Mouse (Mus musculus) splenic B cell, adult 2 months (primary cell): ENCODE data around the gene Ajuba.

Experiments used
- DNase-seq: peaks from one replicate; pipeline ENCODE4 v3.0.0-alpha.2; 2011; ENCODE audit warnings: low read depth, low spot score
- H3K27me3 ChIP-seq: 2 replicates; pipeline ENCODE4 v1.6.1; 2012; ENCODE audit warnings: mild to moderate bottlenecking, low read length, moderate library complexity, mixed read lengths; ENCODE audit not compliant: control insufficient read depth, poor library complexity, insufficient read depth, severe bottlenecking
- H3K36me3 ChIP-seq: 2 replicates; pipeline ENCODE4 v1.6.1; 2012; ENCODE audit warnings: mild to moderate bottlenecking, low read length, moderate library complexity, mixed read lengths; ENCODE audit not compliant: control insufficient read depth, poor library complexity, insufficient read depth, severe bottlenecking

Ajuba gene

GRCm38 (mm10) chr14:54575031-54575430 is 2.3 kb downstream of the Ajuba start:
- no peaks in the 10 kb centered on the region for H3K36me3 ChIP-seq
- peaks cover 2% of the 10 kb centered on the region; the same call in 1 of the 2 replicates for H3K27me3 ChIP-seq
- DNase-seq: no peak

GRCm38 (mm10) chr14:54574253-54574652 is 3.1 kb downstream of the Ajuba start:
- peaks cover 2% of the 10 kb centered on the region; the same call in 1 of the 2 replicates for H3K27me3 ChIP-seq
- no peak for DNase-seq
- no peaks in the 10 kb centered on the region for H3K36me3 ChIP-seq

DNA sequence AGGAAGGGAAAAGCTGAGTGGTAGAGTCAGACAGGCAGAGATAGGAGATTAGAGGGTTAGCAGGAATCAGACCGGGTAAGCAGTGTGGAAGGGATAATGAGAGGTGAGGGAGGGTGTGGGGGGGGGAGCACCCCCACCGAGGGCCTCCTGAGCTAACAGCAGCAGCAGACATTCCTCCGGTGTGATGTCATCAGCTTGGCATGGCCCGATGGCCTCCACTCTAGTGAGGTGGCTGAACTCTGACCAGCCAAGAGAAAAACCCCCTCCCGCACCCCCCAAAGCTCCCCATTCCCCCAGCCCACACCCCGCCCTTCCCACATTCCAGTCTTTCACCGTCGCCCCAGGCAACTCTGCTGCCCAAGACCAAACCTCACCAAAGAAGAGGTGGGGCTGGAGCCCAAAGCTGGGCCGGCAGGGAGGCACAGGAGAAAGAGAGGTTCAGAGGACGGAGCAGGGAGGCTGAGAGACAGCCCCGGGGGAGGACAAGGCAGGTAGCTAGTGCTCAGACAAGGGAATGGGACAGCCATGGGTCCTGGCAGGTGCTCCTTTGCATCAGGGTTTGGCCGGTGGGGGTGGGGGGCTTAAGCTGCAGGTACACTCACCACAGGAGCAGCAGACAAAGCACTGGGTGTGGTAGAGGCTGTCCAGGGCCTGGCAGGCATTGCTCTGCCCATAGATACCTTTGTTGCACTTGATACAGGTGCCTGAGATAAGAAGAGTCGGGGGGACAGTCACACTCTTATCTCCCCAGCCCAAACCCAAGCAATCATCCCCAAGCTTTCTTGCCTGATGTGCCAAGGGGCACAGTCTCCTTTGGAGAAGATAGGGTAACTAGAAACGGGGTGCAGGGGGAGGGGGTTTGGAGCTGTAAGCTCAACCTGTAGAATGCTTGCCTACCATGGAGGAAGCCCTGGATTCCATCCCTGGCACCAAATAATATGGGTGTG is 4.3 kb downstream of the Ajuba start:
- no peak for DNase-seq
- Histone ChIP-seq H3K27me3 (peaks cover 2% of the 10 kb centered on the region; the same call in 1 of the 2 replicates), H3K36me3 (no peaks in the 10 kb centered on the region)

- no peak for DNase-seq
- Histone ChIP-seq H3K36me3 (no peaks in the 10 kb centered on the region), H3K27me3 (peaks cover 2% of the 10 kb centered on the region; the same call in 1 of the 2 replicates)
These were observed 5.2 kb downstream of the Ajuba start for GRCm38 (mm10) chr14:54572122-54572521.

- Histone ChIP-seq H3K27me3 (no peaks in the 10 kb centered on the region), H3K36me3 (no peaks in the 10 kb centered on the region)
- no peak for DNase-seq
These were observed 7.6 kb downstream of the Ajuba start for GRCm38 (mm10) chr14:54569451-54570392.

DNA sequence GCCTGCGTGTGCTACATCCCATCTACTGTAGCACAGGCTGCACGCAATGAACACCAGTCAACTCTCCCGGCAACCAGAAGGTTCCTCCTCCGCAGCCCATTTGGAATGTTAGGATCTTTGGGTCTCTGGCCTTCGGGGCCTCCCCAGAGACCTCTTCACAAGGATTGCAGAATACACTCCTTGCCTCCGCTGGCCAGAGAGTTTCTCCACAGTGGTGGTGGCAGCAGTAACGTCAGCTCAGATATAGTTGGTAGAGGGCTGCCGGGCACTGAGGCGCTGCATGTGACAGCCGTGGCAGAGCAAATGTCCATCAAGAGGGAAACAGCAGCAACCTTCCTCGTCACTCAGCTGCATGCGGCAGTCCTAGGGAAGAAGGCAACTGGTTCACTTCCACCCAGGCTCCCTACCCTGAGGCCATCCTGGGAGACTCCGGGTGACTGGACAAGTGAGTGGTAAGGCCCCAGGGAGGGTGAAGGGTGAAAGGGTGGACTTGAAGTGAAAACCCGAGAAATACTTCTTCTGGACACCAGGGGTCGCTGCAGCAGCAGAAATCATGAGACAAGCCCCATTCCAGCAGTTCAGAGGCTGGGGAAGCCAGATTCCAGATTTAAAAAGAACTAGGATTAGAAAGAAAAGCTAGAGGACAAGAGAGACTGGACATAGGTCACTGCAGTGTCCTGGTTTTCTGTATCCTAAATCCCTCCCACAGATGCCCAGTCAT is 8.5 kb downstream of the Ajuba start:
- no peaks in the 10 kb centered on the region for H3K27me3 ChIP-seq
- no peaks in the 10 kb centered on the region for H3K36me3 ChIP-seq
- peak; percentile 79 for DNase-seq

GRCm38 (mm10) chr14:54560527-54561242 is 16.7 kb downstream of the Ajuba start:
- H3K36me3 ChIP-seq: no peaks in the 10 kb centered on the region
- H3K27me3 ChIP-seq: no peaks in the 10 kb centered on the region
- DNase-seq: no peak

DNA sequence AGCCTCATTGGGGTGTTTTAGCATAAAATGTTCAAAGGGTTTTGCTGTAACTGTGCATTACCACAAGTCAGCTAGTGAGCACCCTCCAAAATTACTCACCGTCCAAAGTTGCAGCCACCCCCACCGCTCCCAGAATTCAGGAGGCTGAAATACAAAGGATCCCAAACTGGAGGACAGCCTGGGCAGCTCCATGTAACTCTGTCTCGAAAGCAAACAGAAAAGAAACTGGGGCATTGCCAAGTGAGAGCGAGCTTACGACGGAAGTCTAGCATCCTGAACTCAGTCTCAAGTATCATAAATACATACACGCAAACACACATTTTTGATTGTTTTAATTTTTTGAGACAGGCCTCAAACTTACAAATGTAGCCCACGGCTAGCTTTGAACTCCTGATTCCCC is 20.0 kb downstream of the Ajuba start:
- no peak for DNase-seq
- H3K36me3 ChIP-seq: no peaks in the 10 kb centered on the region
- no peaks in the 10 kb centered on the region for H3K27me3 ChIP-seq

DNA sequence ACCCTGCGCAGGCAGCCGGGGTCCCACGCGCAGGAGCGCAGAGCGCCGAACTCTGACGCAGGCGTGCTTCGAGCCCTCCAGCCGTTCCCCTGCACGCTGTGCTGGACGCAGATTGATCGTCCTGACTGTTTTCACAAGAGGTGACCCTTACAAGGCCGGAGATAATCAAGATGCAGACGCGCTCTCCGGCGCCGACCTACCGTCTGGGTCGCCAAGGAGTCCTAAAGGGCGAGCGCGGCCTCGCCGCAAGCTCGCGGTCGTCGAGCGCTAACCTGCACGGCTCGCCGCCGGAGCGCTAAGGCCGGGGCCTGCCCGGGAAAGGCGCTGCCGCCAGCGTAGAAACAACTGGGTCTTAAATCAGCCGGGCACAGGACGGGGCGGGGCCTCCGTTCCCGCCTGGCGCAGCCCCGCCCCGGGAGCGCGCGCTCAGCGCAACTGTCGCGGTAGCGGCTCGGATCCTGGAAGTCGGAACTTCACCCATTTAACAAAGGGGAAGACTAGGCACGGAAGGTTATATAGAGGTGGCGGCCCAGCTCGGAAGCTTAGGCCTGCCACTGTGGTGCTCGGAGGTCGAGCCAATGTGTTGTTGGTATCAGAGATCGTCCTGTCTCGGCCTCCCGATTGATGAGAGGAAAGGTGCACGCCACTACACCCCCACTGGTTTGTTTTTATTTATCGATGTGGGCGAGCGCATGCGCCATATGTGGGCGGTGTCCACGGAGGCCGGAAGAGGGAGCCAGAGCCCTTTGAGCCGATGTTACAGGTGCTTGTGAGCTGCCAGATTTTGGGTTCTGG is 23.2 kb downstream of the Ajuba start, which contains the start of gene Haus4:
Gene Haus4, minus strand, starts transcription at position 642 of the 795 bp plus-strand sequence.
- Histone ChIP-seq H3K36me3 (no peaks in the 10 kb centered on the region), H3K27me3 (no peaks in the 10 kb centered on the region)
- peak; percentile 92 for DNase-seq

GRCm38 (mm10) chr14:54553454-54553974 is 23.8 kb downstream of the Ajuba start:
- no peaks in the 10 kb centered on the region for H3K36me3 ChIP-seq
- H3K27me3 ChIP-seq: no peaks in the 10 kb centered on the region
- DNase-seq: peak; percentile 42

DNA sequence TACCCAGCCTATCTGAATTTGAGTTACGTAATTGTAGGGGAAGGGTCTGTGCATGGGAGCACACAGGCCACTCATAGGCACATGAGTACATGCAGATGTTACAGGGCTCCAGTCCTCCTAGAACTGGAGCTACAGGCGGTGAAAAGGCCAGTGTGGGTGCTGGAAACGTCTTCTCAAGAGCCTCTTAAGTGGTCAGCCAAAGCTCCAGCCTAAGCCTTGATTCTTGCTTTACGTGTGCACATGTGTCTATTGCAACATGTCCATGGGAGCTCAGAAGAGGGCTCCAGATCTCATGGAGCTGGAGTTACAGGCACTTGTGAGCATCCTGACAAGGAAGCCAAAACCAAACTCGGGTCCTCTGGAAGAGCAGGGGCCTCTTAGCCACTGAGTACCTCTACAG is 32.7 kb downstream of the Ajuba start:
- DNase-seq: no peak
- H3K36me3 ChIP-seq: peaks cover 3% of the 10 kb centered on the region; the same call in 1 of the 2 replicates

DNA sequence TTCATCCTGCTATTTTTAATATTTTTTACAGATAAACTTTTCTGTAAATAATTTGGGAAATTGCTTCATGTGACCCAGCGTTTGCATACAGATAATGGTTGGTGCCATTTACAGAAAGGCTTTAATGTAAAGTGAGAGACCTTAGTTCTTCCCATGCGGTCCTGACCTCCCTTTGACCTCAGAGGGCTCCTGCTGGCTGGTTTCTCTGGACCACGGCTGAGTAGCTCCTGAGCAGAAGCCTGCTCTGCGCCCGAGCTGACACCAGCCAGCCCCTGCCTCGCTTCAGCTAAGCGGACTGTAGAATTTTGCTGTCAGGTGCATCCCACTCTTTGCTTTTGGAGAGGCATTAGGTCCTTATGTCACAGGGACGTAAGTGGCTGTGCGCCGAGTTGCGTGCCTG is 36.6 kb downstream of the Ajuba start:
- DNase-seq: no peak
- Histone ChIP-seq H3K36me3 (peaks cover 3% of the 10 kb centered on the region; the same call in 1 of the 2 replicates), H3K27me3 (no peaks in the 10 kb centered on the region)

More for the DNA sequence above, 32.7 kb downstream of the Ajuba start:
- no peaks in the 10 kb centered on the region for H3K27me3 ChIP-seq

DNA sequence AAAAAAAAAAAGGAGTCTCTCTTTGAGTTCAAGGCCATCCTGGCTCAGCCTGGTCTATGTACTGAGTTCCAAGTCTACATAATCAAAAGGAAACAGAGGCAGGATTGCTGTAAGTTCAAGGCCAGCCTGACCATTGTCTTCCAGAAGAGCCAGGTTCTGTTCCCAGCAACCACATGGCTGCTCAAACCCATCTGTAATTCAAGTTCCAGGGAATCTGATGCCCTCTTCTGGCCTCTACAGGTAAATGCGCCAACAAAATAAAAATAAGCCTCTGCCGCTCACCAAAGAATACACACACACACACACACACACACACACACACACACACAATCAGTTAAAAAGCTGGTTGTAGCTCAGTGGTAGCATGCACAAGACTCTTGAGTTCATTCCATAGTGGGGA is 38.8 kb downstream of the Ajuba start:
- H3K36me3 ChIP-seq: no peaks in the 10 kb centered on the region
- no peak for DNase-seq
- H3K27me3 ChIP-seq: no peaks in the 10 kb centered on the region
